Mouse (Mus musculus) heart, embryonic 15.5 days (tissue): ENCODE measurements around the gene AI464131. TPM values are rescaled to one million over a fixed set of nuclear protein-coding genes. Genes with fewer than 3 reads are reported as not detected.

Source experiments
- ATAC-seq: fragments of 200-750 bp; cut with Nextera tagmentation; replicated peaks from 2 replicates; pipeline ENCODE4 v1.8.0; 2017; ENCODE audit warnings: low read depth, moderate TSS enrichment; ENCODE audit not compliant: insufficient number of reproducible peaks, insufficient read depth, low FRiP score
- H3K27ac ChIP-seq: fragments of 300-500 bp; sonication (generic); 2 replicates; pipeline ENCODE4 v1.5.1; 2015; ENCODE audit warnings: mild to moderate bottlenecking, inconsistent platforms
- H3K27me3 ChIP-seq: fragments of 300-500 bp; sonication (generic); 2 replicates; pipeline ENCODE4 v1.6.1; 2015; ENCODE audit warnings: inconsistent platforms
- H3K36me3 ChIP-seq: fragments of 300-500 bp; sonication (generic); 2 replicates; pipeline ENCODE4 v1.6.1; 2015; ENCODE audit warnings: mild to moderate bottlenecking, inconsistent platforms
- H3K4me1 ChIP-seq: fragments of 300-500 bp; sonication (generic); replicated peaks from 2 replicates; pipeline ENCODE4 v1.6.1; 2015; ENCODE audit warnings: inconsistent platforms
- H3K4me2 ChIP-seq: fragments of 300-500 bp; sonication (generic); 2 replicates; pipeline ENCODE4 v1.6.1; 2015; ENCODE audit warnings: inconsistent platforms, mild to moderate bottlenecking, moderate library complexity
- H3K4me3 ChIP-seq: fragments of 300-500 bp; sonication (generic); 2 replicates; pipeline ENCODE4 v1.5.1; 2015; ENCODE audit warnings: mild to moderate bottlenecking, inconsistent platforms
- H3K9ac ChIP-seq: fragments of 300-500 bp; sonication (generic); 2 replicates; pipeline ENCODE4 v1.6.1; 2015; ENCODE audit warnings: mild to moderate bottlenecking, inconsistent platforms
- H3K9me3 ChIP-seq: fragments of 300-500 bp; sonication (generic); replicated peaks from 2 replicates; pipeline ENCODE4 v1.6.1; 2016; ENCODE audit warnings: inconsistent platforms
- WGBS: fragments of 180-500 bp; shearing (Covaris S2); methylation state at CpG from one replicate; pipeline ENCODE4 v1.1.7; 2015; ENCODE audit warnings: mixed read lengths; 5-methylcytosine and 5-hydroxymethylcytosine counted together
- polyA plus RNA-seq: library from polyadenylated mRNA; unstranded; fragments of >200 nt; fragmentation: Nextera tagmentation; extraction: Ambion mirVana; gene quantifications from 2 replicates; pipeline ENCODE4 v1.2.1, GENCODE M21; 2015

AI464131 gene
- 2.7 and 4.0 TPM in 2 replicates for polyA plus RNA-seq

- ATAC-seq: peak; percentile 94
- Histone ChIP-seq H3K4me3 (peak within 1 kb of the TSS; percentile 53), H3K9me3 (no peaks in the 10 kb centered on the region), H3K4me1 (peaks cover 43% of the 10 kb centered on the region), H3K27me3 (peaks cover 53% of the 10 kb centered on the region), H3K9ac (peak within 1 kb of the TSS; percentile 63), H3K36me3 (no peaks in the 10 kb centered on the region), H3K4me2 (peak within 1 kb of the TSS; percentile 86), H3K27ac (peak within 1 kb of the TSS; percentile 53; the same call in 1 of the 2 replicates)
- 2% methylated on average over 18 of the region's 18 CpGs for WGBS
These were observed at the start of gene AI464131 for GRCm38 (mm10) chr4:41502986-41503412. Gene AI464131 (minus strand): TSS chr4:41503076.

GRCm38 (mm10) chr4:41552529-41552928 lies 49.7 kb upstream of the AI464131 start:
- H3K9ac ChIP-seq: no peak overlapping the region
- H3K4me1 ChIP-seq: peaks cover 18% of the 10 kb centered on the region
- WGBS: 32% methylated on average over 6 of the region's 6 CpGs
- no peaks in the 10 kb centered on the region for H3K36me3 ChIP-seq
- no peaks in the 10 kb centered on the region for H3K27me3 ChIP-seq
- no peak for ATAC-seq
- no peak overlapping the region for H3K4me3 ChIP-seq
- no peak overlapping the region for H3K4me2 ChIP-seq
- H3K9me3 ChIP-seq: no peaks in the 10 kb centered on the region
- no peak overlapping the region for H3K27ac ChIP-seq

GRCm38 (mm10) chr4:41547086-41547485 lies 44.2 kb upstream of the AI464131 start:
- no peak for ATAC-seq
- WGBS: 94% methylated on average over 1 of the region's 1 CpGs
- H3K4me3 ChIP-seq: no peak overlapping the region

GRCm38 (mm10) chr4:41545985-41546384 lies 43.1 kb upstream of the AI464131 start:
- H3K9me3 ChIP-seq: no peaks in the 10 kb centered on the region
- H3K4me3 ChIP-seq: no peak overlapping the region
- H3K27me3 ChIP-seq: no peaks in the 10 kb centered on the region
- H3K36me3 ChIP-seq: no peaks in the 10 kb centered on the region
- no peak overlapping the region for H3K4me2 ChIP-seq
- H3K27ac ChIP-seq: no peak overlapping the region
- 0 out of 2 replicates have a peak, but pooled peaks have one; percentile 27 for ATAC-seq
- no peak overlapping the region for H3K9ac ChIP-seq
- 16% methylated on average over 8 of the region's 8 CpGs for WGBS
- no peaks in the 10 kb centered on the region for H3K4me1 ChIP-seq

More at GRCm38 (mm10) chr4:41547086-41547485, 44.2 kb upstream of the AI464131 start:
- Histone ChIP-seq H3K27me3 (no peaks in the 10 kb centered on the region), H3K9me3 (no peaks in the 10 kb centered on the region), H3K9ac (no peak overlapping the region), H3K4me2 (no peak overlapping the region), H3K36me3 (no peaks in the 10 kb centered on the region), H3K27ac (no peak overlapping the region), H3K4me1 (no peaks in the 10 kb centered on the region)

GRCm38 (mm10) chr4:41542136-41542535 lies 39.3 kb upstream of the AI464131 start:
- H3K9me3 ChIP-seq: no peaks in the 10 kb centered on the region
- H3K4me1 ChIP-seq: no peaks in the 10 kb centered on the region
- 76% methylated on average over 8 of the region's 8 CpGs for WGBS
- no peak overlapping the region for H3K9ac ChIP-seq
- no peak overlapping the region for H3K4me3 ChIP-seq
- no peak overlapping the region for H3K27ac ChIP-seq
- no peak for ATAC-seq
- H3K27me3 ChIP-seq: no peaks in the 10 kb centered on the region
- H3K4me2 ChIP-seq: no peak overlapping the region
- H3K36me3 ChIP-seq: no peaks in the 10 kb centered on the region

GRCm38 (mm10) chr4:41534866-41535265 lies 32.0 kb upstream of the AI464131 start:
- Histone ChIP-seq H3K4me3 (no peak overlapping the region), H3K9me3 (no peaks in the 10 kb centered on the region), H3K4me1 (no peaks in the 10 kb centered on the region), H3K27ac (no peak overlapping the region), H3K36me3 (no peaks in the 10 kb centered on the region), H3K9ac (no peak overlapping the region), H3K4me2 (no peak overlapping the region), H3K27me3 (no peaks in the 10 kb centered on the region)
- no peak for ATAC-seq
- WGBS: 71% methylated on average over 5 of the region's 5 CpGs

- Histone ChIP-seq H3K27me3 (no peaks in the 10 kb centered on the region), H3K4me1 (peaks cover 13% of the 10 kb centered on the region), H3K4me2 (no peak overlapping the region), H3K9ac (no peak overlapping the region), H3K27ac (no peak overlapping the region), H3K4me3 (no peak overlapping the region), H3K36me3 (no peaks in the 10 kb centered on the region), H3K9me3 (no peaks in the 10 kb centered on the region)
- 16% methylated on average over 6 of the region's 6 CpGs for WGBS
- ATAC-seq: no peak
These were observed 29.5 kb upstream of the AI464131 start for GRCm38 (mm10) chr4:41532420-41532819.

GRCm38 (mm10) chr4:41527996-41528395 lies 25.1 kb upstream of the AI464131 start:
- no peaks in the 10 kb centered on the region for H3K9me3 ChIP-seq
- no peak overlapping the region for H3K4me2 ChIP-seq
- H3K9ac ChIP-seq: no peak overlapping the region
- H3K27me3 ChIP-seq: no peaks in the 10 kb centered on the region
- 27% methylated on average over 8 of the region's 8 CpGs for WGBS
- ATAC-seq: no peak
- no peak overlapping the region for H3K4me3 ChIP-seq
- H3K4me1 ChIP-seq: peaks cover 17% of the 10 kb centered on the region
- H3K27ac ChIP-seq: no peak overlapping the region
- no peaks in the 10 kb centered on the region for H3K36me3 ChIP-seq

- H3K9ac ChIP-seq: no peak overlapping the region
- H3K36me3 ChIP-seq: no peaks in the 10 kb centered on the region
- no peak overlapping the region for H3K4me2 ChIP-seq
- no peak overlapping the region for H3K4me3 ChIP-seq
- H3K27me3 ChIP-seq: no peaks in the 10 kb centered on the region
- H3K9me3 ChIP-seq: no peaks in the 10 kb centered on the region
- no peak overlapping the region for H3K27ac ChIP-seq
- WGBS: 34% methylated on average over 13 of the region's 13 CpGs
- no peak for ATAC-seq
- H3K4me1 ChIP-seq: peaks cover 17% of the 10 kb centered on the region
These were observed 24.2 kb upstream of the AI464131 start for GRCm38 (mm10) chr4:41527076-41527475.

GRCm38 (mm10) chr4:41526553-41526952 lies 23.7 kb upstream of the AI464131 start:
- H3K27me3 ChIP-seq: 0 out of 2 replicates have a peak, but pooled peaks cover 4% of the 10 kb centered on the region
- peaks cover 17% of the 10 kb centered on the region for H3K4me1 ChIP-seq
- no peak for ATAC-seq
- no peak overlapping the region for H3K9ac ChIP-seq
- WGBS: 65% methylated on average over 7 of the region's 7 CpGs
- no peak overlapping the region for H3K4me3 ChIP-seq
- no peaks in the 10 kb centered on the region for H3K9me3 ChIP-seq
- no peak overlapping the region for H3K4me2 ChIP-seq
- no peak overlapping the region for H3K27ac ChIP-seq
- H3K36me3 ChIP-seq: no peaks in the 10 kb centered on the region

- peaks cover 10% of the 10 kb centered on the region; the same call in 1 of the 2 replicates for H3K27me3 ChIP-seq
- no peak for ATAC-seq
- WGBS: 60% methylated on average over 9 of the region's 9 CpGs
- H3K9ac ChIP-seq: no peak overlapping the region
- H3K4me2 ChIP-seq: no peak overlapping the region
- no peak overlapping the region for H3K27ac ChIP-seq
- no peak overlapping the region for H3K4me3 ChIP-seq
- no peaks in the 10 kb centered on the region for H3K36me3 ChIP-seq
- H3K9me3 ChIP-seq: no peaks in the 10 kb centered on the region
- peaks cover 17% of the 10 kb centered on the region for H3K4me1 ChIP-seq
These were observed 22.0 kb upstream of the AI464131 start for GRCm38 (mm10) chr4:41524829-41525228.

- WGBS: 66% methylated on average over 7 of the region's 7 CpGs
- no peak overlapping the region for H3K4me2 ChIP-seq
- H3K9me3 ChIP-seq: no peaks in the 10 kb centered on the region
- no peak overlapping the region for H3K4me3 ChIP-seq
- no peak overlapping the region for H3K27ac ChIP-seq
- H3K36me3 ChIP-seq: no peaks in the 10 kb centered on the region
- H3K4me1 ChIP-seq: peaks cover 15% of the 10 kb centered on the region
- peaks cover 10% of the 10 kb centered on the region; the same call in 1 of the 2 replicates for H3K27me3 ChIP-seq
- H3K9ac ChIP-seq: no peak overlapping the region
- ATAC-seq: no peak
These were observed 21.0 kb upstream of the AI464131 start for GRCm38 (mm10) chr4:41523839-41524238.
